Mouse (Mus musculus) layer of hippocampus, adult 9-10 months (tissue): Measurements from ENCODE around the gene Agpat2.

ENCODE experiments used
- DNase-seq: peaks from one replicate; pipeline ENCODE4 v3.0.0; 2022; ENCODE audit warnings: low spot score

Gene Agpat2

DNA sequence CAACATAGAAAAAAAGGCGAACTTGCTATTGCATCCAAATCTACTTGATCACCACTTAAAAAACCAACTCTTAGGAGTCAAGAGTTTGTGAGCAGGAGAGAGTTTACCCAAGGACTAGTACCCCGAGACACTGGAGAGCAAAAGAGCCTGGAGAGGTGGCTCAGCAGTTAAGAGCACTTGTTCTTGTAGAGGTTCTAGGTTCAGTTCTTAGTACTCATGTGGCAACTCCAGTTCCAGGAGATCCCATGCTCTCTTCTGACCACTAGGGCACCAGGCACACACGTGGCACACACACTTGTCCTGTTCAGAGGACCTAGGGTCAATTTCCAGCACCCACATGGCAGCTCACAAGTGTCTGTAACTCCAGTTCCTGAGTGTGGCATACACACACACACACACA lies 21.9 kb upstream of the Agpat2 start:
- DNase-seq: no peak

DNA sequence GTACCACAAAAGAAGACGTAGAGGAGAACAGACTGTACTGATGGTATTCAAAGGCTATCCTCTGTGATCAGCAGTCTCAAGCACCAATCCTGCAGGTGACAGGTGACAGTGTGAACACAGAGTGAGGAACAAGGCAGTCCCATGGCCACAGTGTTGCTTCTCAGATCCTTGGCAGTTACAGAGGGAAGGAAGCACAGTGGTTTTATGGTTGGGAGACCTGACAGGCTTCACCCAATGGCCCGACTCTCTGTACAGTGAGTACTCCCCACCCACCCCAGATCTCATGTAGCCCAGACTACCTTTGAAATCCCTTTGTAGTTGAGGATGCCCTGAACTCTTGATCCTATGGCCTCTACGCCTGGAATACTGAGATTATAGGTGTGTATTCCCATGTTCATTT lies 21.2 kb upstream of the Agpat2 start:
- no peak for DNase-seq

DNA sequence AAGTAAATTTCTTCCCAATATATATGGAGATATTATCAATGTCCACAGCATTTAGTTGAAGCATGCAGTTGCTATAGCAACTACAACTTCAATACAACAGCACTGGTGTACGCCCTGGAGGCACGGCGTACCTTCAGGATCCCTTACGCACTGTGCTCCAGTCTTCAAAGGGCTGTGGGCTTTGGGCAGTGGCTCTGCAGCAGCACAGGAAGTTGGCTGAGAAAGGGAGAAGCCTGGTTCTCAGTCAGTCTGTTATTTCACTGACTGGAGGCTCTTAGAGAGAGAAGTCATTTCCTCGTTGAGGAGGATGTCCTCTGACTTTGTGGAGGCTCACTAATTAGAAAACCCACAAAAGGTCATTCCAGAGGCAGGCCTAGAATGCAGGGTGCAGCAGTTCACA lies 18.8 kb upstream of the Agpat2 start:
- no peak for DNase-seq

DNA sequence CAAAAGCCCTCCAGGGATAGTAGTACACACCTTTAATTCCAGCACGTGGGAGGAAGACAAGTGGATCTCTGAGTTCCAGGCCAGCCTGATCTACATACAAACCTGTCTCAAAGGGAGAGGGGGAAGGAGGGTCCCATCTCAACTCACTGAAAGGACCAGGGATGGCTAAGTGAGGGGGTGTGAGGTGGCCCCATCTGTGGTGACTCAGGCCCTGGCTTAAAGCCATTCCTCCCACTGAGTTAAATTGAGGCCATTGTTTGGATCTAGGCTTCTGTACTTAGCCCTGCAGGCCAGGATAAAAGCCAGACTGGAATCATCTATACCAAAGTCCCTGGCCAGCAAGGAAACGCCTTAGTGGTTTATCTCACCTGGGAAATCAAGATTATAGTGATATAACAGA lies 17.0 kb upstream of the Agpat2 start:
- no peak for DNase-seq

DNA sequence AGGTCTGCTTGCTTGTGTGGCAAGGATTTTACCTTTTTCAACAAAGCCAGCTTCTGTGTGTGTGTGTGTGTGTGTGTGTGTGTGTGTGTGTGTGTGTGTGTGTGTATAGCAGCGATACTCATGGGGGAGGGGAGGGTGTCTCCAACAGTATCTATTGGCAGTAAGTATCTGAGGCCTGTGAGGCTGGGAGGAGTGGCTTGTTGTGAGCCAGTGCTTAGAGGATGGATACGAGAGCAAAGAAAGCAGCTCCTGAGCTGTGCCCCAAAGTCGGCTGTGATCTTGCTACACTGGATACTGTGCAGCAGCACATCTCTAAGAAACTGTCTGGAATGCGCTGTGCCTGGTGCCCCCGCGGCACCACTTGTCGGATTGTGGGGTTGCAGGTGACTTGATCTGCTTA lies 13.7 kb upstream of the Agpat2 start:
- DNase-seq: no peak

DNA sequence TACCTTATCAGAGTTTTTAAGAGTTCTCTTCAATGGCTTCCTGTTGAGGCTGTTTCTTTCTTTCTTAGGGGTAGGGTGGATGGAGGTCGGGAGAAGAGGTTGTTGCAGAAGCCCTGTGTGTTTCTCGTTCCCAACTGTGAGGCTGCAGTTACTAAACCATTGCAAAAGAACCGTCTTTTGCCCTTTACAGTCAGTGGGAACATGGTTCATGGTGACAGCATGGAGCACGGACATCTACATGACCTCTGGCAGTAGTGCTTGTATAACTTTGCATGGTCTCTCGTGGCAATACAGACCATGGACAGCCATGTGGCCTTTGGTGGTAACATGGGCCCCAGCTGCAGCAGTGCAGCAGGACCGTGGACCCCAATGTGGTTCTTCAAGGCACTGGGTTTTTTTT lies 13.1 kb upstream of the Agpat2 start:
- no peak for DNase-seq

DNA sequence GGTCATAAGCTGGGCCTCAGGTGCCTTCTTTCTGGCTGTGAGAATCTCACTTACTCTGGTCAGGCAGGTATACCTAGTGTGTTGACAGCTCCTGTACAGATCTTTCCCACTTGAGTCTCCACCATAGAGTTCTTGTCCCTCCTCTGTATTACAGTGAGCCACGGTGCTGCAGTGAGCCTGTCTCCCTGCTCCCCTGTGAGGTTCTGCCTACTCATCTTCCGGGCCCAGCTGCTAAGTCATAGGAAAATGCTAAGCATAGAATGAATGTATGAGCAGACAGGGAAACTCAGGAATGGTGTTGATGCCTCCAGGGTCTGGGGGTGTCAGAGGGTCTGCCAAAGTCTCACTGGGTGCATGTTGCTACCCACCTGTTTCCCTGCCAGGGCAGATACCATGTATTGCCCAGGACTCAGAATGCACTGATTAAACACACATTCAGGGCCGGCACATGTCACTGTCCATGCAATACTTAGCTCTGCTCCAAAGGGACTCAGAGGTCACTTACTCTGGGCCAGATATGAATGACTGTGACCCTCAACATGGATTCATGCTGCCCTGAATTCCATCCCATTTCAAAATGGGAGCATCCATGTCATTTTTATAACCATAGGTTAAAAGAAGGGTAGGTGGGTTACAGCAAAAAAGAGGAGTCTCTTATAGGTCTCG lies 11.4 kb upstream of the Agpat2 start:
- no peak for DNase-seq

DNA sequence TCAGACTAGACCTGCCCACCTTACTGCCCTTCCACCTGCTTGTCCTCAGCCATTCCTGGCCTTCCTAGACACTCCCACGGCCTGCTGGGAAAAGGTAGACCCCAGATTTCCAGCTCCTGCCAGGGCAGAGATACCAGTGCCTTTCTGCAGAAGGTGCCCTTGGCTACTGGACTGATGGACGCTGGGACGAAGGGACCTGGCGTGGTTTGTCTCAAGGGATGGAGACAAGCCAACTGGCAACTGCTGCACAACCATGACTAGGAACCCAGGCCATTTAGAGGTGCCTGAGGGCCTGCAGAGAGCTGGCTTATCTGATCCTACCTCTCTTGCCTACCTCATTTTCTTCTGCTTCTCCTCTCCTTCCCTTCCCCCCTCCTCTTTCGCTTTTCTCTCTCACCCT lies 10.7 kb upstream of the Agpat2 start:
- no peak for DNase-seq

DNA sequence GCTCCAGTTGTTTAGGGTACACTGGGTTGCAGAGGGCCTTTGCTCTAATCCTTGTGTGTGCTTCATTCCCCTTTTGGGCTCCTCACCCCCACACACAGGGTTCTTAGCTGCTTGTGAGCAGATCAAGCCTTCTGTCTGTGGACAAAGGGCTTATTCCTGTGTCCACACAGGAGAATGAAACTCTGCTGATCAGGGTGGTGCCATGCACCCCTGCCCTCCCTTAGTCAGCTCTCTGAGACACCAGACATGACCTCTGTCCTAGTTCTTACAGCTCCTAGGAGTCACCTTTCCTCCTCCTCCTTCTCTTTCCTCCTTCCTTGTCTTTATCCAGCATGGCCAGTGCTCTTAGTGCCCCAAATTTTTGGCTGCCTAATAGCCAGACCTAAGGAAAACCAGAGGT lies 7.7 kb upstream of the Agpat2 start:
- DNase-seq: no peak

DNA sequence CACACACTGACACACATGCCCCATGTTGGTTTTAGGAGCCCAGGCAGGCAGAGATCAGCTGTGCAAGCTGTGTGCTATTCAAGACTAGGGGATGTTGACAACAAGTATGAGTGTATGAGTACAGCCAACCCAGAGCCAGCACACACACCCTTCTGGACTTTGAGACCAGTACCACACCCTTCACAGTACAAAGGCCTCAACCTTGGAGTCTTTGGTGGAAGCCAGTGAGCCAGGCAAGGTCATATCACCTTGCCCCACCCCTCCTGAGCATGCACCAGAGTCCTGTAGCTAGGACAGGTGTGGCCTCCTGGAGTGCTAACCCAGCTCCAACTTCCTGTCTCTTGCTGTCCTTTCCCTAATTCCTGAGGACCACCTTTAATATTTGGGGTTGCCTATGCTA lies 6.8 kb upstream of the Agpat2 start:
- no peak for DNase-seq

DNA sequence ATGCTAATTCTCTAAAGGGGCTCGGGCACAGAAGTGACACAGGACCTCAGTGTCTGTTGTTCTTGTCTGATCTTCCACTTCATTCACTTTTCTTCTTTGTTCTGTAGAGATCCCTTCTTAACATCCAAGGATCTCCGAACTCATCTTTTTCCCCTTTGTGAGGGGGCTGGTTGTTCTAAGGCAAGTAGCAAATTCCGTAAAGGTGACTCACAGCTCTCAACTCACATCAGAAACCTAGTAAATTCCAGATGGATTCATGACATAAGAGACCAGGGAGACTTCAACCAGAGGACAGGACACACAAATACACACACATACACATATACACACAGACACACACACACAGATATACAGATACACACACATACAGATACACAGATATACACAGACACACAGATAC lies 6.3 kb upstream of the Agpat2 start:
- no peak for DNase-seq

DNA sequence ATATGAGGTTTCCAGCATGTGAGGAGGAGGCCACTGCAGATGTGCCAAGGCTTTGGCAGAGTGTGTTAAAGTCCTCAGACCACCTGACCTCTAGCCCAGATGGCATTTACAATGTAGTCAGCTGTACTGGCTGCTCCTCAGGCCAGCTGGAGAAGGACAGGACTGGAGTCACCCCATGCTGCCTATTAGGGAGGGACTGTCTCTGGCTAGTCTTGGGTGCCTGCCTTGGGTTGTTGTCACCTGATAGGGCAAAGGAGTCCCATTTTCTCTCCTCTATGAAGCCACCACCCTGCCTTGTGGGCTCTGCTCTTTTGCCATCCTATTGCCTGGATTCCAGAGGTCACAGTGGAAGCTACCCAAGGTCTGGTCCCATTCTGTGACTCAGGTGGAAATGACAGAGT lies 5.0 kb upstream of the Agpat2 start:
- no peak for DNase-seq

DNA sequence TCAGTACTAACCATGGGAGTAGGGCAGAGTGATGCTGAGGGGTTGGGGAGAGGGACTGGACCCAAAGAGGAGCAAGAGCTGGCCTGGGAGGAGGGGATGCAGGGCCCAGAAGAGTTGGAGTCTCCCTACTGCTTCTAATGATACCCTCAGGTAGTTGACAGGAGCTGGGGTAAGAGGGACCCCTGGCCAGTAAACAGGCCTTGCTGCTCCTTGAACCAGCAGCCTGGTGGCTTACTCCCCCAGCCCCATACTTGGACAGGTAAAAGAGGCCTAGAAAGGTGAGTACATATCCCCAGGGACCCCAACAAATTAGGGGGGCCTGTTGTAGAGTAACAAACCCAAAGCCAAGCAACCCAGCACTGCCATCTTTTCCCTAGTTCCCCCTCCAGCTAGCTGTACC lies 4.6 kb upstream of the Agpat2 start:
- DNase-seq: no peak

DNA sequence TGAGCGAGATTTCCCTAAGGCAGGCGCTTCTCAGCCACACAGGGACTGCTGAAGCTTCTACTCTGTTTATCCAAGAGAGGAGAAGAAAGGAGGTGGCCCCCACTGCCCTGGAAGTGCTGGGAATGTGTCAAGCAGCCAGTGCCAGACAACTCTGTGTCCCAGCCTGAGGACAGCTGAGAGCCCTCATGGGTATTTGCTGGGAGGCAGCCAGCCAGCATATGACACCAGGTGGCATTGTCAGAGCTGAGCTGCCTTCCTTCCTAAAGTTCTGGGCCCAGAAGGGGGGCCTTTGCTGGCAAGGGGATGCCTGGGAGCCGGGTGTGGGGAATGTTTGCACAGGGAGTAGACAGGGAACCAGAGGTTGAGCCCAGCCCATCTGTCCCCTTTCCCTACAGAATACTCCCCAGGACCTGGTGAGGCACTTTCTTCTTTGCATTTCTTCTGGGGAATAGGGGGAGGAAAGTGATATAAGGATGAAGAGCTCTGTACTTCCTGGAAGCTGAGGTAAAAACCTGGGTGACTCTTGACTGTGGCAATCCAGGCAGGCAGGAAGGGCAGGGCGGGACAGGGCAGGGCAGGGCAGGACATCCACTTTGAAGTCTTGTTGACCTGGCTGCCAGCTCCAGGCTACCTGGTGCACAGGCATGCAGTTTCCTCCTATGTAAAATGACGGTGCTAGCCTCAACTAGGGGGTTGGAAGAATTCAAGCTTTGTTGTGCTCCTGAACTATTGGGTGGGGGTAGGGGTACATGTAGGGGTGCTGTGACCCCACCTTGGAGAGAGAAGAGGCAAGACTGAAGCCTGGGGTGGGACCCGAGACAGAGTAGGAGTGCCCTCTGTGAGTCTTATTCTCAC lies 3.1 kb upstream of the Agpat2 start:
- DNase-seq: no peak

DNA sequence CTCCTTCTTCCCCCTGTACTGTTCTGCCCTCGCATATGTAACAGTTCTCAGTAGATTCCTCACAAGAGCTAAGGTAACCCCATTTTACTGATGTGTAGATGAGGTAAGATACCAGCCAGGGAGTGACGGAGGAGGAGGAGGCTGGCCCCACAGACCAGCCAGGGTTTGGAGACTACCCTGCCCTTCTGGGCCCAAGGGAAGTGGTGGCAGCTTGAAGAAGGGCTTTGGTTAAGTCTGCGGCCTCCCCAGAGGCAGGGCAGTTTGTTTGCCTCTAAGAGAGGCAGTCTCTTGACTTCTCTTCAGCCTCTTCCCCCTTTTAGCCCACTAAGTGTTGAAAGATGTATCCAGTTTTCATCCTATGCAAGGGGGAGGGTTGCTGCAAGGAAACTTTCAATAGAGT lies 2.4 kb upstream of the Agpat2 start:
- DNase-seq: no peak

DNA sequence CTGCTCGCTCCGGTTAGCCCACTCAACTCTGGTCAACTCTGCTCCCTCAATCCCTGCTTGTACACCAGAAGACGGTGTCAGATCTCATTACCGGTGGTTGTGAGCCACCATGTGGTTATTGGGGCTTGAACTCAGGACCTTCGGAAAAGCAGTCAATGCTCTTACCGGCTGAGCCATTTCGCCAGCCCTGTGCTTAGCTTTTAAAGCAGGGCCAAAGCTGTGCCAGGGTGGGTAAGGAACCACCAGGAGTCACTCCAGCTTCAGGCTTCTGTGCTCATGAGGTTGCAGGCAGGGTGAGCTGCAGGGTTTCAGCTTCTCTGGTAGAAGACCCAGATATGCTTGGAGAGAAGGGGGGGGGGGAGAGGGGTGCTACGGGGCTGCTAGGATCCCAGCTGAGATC lies 1.1 kb upstream of the Agpat2 start:
- DNase-seq: no peak

DNA sequence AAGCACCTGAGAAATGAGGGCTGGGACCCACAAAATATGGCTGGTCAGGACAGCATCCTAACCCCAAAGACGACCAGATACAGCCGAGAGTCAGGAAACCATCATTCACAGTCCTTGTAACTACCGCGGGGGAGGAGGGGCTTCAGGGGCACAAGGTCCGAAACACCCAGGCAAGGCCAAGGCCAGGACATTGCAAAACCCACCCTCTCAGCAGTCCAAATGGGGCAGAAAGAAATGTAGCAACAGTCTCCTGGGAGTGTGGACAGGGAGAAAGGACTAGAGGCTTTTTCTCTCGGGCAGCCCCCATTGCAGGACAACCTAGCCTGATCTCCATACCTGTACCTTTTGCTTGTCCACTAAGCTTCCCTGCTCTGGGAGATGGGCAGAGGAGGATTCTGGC lies 1.1 kb downstream of the Agpat2 start:
- no peak for DNase-seq

DNA sequence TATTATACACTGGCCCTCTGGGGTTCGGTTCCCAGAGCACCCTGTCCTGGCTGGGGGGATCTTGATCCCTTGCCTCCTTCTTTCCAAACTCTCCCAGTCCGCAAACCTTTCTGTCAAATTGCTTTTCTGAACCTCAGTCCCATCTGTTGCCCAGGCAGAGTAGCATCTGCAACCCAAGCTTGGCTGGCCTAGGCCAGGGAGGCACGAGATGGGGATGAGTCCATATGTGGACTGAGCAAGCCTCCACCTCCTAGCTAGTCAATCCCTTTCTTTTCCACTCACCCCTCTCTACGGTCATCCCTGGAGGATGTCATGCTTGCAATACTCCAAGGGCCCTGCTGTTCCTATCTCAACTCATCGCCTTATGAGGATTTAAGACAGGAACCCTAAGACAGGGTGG lies 1.6 kb downstream of the Agpat2 start:
- DNase-seq: no peak

DNA sequence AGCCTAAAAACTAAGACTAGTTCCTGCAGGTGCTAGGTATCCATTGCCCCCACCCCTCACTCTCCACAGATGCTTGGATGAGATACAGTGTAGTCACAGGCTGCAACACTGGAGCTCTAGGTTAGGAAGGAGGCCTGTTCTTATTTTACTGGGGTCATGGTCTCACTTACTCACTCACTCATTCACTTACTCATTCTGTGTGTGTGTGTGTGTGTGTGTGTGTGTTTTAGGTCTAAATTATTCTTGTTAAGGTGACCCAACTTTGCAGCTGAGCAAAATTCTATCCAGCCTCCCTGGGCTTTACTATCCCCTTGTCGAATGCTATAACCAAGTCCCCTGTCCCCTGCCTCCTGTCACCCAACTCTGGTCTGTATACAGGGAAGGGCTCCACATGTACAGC lies 2.6 kb downstream of the Agpat2 start:
- no peak for DNase-seq

DNA sequence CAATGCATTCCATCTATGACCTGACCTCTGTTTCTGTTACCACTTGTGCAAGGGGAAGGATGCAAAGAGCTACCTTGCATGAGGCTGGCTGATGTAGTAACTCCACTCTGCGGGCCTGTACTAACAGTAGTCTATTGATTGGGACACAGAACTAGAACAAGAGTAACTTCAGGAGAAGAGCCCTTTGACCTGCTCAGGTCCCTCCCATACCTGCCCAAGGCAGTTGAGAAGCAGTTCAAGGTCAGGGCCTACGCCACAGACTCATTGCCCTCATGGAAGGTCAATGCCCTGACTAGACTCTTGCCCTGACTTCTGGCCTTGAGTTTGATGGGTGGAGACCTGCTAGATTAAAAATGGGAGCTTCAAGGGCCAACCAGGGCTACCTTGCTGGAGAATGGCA lies 3.6 kb downstream of the Agpat2 start:
- no peak for DNase-seq

DNA sequence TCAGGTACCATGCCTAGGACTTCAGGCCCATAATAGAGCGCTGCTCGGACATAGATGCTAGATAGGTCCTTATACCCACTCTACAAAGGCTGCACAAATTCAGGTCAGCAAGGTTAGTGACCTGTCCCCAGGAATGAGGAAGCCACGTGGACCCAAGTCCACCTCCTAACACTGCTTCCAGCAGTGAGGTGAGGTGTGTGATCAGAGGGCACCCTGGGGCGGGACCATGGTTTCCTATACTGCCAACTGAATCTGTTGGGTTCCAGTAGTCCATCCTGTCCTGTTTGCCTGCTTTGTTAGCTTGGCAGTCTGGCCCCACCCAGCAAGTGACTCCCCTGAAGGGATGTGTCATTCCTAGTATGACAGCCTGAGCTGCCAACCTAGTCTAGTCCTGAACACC lies 4.3 kb downstream of the Agpat2 start:
- DNase-seq: no peak

DNA sequence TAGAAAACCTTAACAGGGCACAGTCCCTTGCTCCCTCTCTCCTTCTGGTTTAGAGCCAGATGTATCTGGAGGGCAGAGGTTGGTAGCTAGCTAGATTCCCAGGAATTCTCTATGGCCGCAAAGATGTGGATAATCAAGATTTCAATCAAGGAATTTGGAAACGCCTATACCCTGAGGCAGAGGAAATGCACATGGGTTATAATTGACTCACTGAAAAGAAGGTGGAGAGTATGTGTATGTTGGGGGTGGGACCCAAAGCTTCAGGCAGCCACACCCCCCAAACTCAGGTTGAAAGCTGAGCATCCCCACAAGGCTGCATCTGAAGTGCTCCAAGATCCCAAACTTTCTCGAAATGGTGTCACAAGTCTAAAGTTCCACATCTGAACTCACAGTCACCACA lies 5.8 kb downstream of the Agpat2 start:
- no peak for DNase-seq

DNA sequence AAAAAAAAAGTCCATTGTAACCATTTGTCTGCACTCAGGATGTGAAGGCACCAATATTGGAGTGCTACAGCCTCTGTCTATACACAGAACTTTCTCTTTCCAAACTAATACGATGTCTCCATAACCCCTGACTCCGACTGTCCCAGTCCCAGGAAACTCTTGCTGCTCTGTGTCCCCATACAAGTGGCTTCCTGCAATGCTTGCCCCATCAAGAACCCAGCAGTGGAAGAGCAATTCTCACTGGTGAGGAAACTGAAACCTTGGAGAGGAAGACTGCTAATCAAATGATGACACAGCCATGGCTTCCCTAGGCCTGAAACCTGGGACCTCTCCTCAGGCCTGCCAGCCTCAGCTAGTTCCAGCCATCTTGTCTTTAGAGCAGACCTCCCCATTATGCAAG lies 6.4 kb downstream of the Agpat2 start:
- DNase-seq: no peak

DNA sequence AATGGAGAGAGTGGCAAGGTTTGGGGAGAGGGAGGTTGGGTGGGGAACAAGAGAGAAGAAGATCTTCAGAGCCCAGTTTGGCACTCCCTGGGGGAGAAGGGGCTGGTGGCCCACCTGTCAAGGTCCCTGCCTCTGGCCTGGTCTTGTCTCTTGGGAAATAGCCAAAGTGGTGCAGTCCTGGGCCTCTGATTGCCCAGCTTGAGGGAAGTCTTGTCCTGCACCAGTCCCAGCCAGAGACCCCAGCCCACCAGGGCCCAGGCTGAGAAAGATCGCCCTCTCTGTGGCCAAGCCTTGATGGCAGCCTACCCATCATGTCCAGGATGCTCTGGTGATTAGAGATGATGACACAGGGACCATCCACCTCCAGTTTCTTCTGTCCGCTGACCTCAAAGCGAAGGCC lies 7.3 kb downstream of the Agpat2 start:
- no peak for DNase-seq
